Mouse (Mus musculus) splenic B cell, adult 2 months (primary cell): ENCODE results near the gene Clmn.

ENCODE experiments used
- DNase-seq: peaks from one replicate; pipeline ENCODE4 v3.0.0-alpha.2; 2011; ENCODE audit warnings: low read depth, low spot score
- H3K27me3 ChIP-seq: 2 replicates; pipeline ENCODE4 v1.6.1; 2012; ENCODE audit warnings: mild to moderate bottlenecking, low read length, moderate library complexity, mixed read lengths; ENCODE audit not compliant: control insufficient read depth, poor library complexity, insufficient read depth, severe bottlenecking
- H3K36me3 ChIP-seq: 2 replicates; pipeline ENCODE4 v1.6.1; 2012; ENCODE audit warnings: mild to moderate bottlenecking, low read length, moderate library complexity, mixed read lengths; ENCODE audit not compliant: control insufficient read depth, poor library complexity, insufficient read depth, severe bottlenecking

The Clmn gene

DNA sequence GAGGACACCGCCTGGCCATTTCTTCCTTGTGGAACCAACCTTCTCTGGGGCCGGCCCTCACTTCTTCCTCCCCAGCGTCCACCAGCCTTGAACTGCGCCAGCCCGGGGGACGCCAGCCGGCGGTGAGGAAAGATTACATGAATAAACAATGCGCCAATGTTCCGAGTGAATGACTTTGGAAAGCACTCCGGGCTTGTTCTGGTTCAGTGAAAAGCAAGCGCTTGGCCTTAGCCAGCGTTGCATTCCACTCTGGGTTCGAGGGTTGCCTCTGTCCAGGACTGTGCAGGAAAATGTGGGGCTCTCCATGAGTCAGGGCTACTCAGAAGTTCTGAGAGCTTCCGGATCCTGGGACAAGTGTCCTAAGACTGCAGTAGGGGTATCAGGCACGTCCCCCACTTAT lies 31.8 kb upstream of the Clmn start:
- DNase-seq: no peak
- Histone ChIP-seq H3K27me3 (no peaks in the 10 kb centered on the region), H3K36me3 (no peaks in the 10 kb centered on the region)

DNA sequence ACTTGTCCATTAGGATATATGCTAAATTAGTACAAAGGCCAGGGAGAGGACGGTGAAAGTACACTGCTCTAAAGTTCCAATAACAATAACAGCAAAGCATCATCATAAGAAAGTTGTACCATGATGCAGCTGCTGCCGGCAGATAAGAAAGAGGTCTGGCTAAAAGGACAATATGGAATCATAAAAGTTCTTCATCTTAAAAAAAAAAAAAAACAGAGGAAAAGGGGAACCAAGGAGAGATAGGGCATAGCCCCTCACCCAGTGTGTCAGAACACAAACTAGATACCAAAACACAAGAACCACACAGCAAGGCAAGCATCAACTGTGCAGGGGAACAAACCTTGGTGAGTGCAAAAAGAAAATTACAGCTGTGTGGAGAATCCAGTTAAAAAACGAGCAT lies 27.4 kb upstream of the Clmn start:
- Histone ChIP-seq H3K36me3 (no peaks in the 10 kb centered on the region), H3K27me3 (no peaks in the 10 kb centered on the region)
- DNase-seq: no peak

DNA sequence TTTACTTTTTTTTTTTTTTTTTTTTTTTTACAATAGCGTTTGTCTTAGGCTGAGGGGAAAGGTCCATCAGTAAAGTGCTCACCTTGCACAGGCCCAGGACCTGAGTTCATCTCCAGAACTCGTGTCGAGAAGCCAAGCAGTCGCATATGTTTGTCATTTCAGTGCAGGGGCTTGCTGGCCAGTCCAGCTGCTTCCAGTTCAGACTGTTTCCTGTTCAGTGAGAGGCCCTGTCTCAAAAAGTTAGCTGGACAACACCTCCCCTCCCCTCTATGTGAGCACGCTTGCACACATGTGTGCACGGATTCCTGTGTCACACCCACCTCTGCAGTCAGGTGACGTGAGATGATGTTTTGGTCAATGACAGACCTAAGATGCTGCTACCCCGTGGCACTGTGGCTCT lies 25.2 kb upstream of the Clmn start:
- Histone ChIP-seq H3K27me3 (no peaks in the 10 kb centered on the region), H3K36me3 (no peaks in the 10 kb centered on the region)
- no peak for DNase-seq

DNA sequence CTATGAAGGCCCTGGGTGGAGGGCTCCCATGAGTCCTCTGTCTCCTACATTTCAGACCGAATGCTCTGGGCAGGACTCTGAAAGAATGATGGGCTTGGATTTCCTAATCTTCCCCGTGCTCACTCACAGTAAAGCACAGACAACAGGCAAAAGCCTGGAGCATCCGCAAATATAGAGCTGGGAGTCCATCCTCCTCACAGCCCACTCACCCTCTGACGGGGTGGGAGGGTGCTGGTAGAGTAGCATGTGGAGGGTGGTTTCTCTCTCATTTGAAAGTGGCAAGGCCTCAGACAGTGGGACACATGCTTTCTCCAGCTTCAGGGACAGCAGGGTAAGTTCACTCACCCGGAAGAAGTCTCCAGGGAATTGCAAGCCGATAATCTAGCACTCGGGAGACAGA lies 21.2 kb upstream of the Clmn start:
- no peak for DNase-seq
- H3K36me3 ChIP-seq: no peaks in the 10 kb centered on the region
- no peaks in the 10 kb centered on the region for H3K27me3 ChIP-seq

DNA sequence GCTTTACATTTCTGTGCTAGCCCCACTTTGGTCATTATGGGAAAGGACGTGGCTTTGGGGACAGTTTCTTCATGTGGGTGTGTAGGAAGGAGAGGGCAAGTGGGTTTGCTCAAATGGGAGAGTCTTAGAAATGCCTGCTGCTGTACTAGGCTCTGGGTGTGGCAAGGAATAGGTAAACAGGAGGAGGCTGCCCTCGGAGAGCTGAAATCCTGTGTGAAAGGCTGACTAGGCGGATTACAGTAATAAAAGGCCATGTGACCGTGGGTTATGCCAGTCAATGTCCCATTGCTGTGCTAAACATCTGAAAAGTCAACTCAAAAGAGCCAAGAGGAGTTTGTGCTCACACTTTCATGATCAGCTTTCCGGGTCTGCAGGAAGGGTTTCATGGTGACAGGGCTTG lies 17.7 kb upstream of the Clmn start:
- H3K36me3 ChIP-seq: no peaks in the 10 kb centered on the region
- DNase-seq: no peak

DNA sequence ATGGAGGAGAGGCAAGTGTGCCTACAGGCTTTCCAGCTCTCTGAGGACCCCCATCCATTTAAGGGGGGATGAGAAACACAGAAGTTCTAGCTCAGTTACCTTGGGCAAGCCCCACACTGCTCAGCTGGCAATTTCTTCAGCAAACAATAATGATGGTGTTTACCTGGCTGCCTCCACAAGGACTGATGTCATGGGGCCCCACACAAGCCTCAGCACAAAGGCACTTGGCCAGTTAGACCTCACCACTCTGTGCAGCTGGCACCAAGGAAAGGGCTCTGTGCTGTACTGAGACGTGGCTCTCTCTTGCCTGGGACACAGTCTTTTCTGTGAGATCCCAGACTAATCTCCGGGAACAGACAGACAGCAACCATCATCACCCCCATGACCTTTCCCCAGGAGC lies 17.2 kb upstream of the Clmn start:
- DNase-seq: no peak
- no peaks in the 10 kb centered on the region for H3K36me3 ChIP-seq

More for the DNA sequence above, 17.7 kb upstream of the Clmn start:
- no peaks in the 10 kb centered on the region for H3K27me3 ChIP-seq

DNA sequence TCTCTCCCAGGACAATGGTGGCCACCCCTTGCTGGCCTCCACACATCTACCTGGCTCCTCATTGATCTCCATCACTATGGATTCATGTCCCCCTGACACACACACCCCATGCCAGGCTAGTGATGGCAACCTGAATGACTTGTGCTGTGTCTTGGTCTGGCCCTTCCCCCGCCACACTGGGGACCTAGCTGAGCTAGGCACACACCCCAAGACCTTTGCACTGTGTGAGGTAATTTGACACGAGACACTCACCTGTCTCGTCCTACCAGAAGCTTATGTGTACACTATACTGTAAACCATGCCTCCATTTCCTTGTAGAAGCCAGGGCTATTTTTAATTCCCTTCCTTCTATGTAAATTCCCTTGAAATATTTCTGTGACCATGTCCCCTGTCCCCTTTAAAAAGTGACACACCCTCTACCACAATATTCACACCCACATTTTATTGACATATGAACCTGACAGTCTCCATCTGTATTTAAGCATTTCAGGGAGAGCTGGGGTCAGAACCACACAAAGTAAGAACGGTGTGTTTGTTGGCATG lies 16.7 kb upstream of the Clmn start:
- no peaks in the 10 kb centered on the region for H3K36me3 ChIP-seq
- no peaks in the 10 kb centered on the region for H3K27me3 ChIP-seq
- no peak for DNase-seq

More for the DNA sequence above, 17.2 kb upstream of the Clmn start:
- H3K27me3 ChIP-seq: no peaks in the 10 kb centered on the region

DNA sequence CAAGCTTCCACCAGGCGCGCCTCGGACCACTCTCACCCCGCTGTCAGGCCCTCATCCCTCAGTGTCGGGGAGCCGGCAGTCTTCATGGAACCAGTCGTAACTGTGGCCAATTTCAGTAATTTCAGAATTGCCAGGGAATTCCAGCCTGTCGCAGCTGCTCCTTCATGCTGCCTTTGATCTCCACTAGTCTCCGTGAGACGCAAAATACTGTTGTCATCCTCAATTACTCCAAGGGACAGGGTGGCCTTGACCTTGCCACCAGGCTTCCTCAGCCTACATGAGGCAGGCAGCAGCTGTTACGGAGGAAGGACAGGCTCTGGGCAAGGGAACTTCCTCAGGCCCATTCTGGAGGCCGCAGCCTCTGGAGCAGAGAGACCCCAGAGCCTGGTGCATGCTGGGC lies 15.5 kb upstream of the Clmn start:
- no peaks in the 10 kb centered on the region for H3K36me3 ChIP-seq
- DNase-seq: no peak
- H3K27me3 ChIP-seq: no peaks in the 10 kb centered on the region

DNA sequence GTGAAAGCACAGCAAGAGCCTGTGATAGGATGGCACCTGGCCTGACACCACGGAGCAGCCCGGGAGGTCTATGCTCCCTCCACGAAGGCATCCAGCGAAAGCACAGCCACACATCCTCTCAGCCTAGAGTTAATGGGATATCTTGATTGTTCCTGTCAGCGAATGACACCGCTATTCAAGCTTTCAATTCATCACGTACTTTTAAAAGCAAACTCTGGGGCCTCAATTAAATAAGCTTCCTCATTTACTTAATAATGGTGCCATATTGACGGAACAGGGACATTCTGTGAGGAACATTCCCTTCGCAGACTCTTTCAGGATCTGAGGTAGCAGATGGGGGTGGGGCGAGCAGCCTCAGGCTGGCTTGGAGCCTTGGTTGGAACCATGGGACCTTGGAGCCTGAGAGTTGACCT lies 14.7 kb upstream of the Clmn start:
- Histone ChIP-seq H3K27me3 (no peaks in the 10 kb centered on the region), H3K36me3 (no peaks in the 10 kb centered on the region)
- no peak for DNase-seq

DNA sequence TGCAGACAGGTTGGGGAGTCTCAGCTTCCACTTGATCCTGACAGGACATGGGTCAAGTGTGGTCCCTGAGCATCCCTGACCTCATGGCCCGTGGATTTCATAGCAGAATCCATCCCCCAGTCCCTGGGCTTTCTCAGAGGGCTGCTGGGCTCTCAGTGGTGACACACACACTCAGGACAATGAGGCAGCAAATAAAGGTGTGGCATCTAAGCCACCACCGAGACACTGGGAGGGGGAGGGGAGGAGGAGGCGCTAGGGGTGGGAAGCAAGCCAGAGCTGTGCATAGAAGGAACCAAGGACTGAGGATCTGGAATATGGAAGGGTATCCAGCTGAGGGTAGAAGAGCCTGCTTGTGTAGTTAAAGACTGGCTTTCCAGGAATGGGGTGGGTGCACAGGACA lies 11.2 kb upstream of the Clmn start:
- H3K36me3 ChIP-seq: no peaks in the 10 kb centered on the region
- no peak for DNase-seq
- no peaks in the 10 kb centered on the region for H3K27me3 ChIP-seq

DNA sequence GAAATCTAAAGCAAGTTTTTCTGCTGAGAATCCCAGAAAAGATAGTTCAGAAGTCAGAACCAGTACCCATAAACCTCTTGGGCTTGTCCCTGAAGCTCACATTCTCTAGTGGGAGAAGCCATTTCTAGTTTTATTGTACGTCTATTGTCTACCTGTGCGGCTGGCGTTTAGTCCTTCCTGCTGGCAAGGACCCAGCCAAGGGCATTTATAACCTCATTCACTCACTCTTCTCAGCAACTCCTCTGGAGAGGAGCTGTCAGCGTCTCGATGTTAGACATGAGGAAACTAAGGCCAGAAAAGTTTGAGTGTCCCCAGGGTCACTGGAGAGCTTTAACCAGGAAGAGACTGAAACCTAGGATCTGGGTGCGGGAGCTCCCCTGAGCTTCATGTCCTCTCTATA lies 7.1 kb upstream of the Clmn start:
- Histone ChIP-seq H3K36me3 (no peaks in the 10 kb centered on the region), H3K27me3 (no peaks in the 10 kb centered on the region)
- DNase-seq: no peak

DNA sequence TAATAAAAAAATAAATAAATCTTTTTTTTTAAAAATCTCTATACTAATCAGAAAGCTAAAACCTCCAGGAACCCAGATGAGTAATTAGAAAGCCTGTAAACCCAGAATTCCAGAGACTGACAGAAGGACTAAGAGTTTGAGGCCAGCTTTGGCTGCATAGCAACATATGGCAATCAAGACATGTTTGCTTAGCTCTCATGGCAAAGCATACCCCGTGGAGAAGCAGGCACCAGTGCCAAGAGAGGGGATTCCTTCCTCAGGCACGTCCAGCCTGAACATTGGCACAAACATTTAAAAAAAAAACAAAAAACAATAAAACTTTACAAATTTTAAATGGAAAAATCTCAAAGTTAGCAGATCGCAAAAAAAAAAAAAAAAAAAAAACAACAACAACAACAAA lies 4.9 kb upstream of the Clmn start:
- Histone ChIP-seq H3K27me3 (no peaks in the 10 kb centered on the region), H3K36me3 (no peaks in the 10 kb centered on the region)
- no peak for DNase-seq

DNA sequence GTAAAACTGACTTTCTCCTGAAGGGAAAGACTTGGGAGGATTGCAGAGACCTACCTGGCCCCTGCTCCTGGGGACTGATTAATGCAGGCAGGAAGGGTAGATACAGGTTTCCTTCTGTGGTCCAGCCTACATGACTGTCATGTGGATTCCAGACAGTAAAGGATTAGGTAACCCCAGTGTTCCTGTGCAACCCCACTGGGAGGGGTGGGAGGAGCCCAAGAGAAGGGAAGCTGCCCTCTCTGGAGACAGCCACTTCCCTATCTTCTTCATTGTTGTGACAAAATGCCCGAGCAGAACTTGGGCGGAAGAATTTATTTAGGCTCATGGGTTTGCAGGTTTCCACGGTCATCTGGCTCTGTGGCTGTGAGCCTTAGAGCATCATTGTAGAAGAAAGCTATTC lies 3.6 kb upstream of the Clmn start:
- Histone ChIP-seq H3K27me3 (no peaks in the 10 kb centered on the region), H3K36me3 (no peaks in the 10 kb centered on the region)
- DNase-seq: no peak

DNA sequence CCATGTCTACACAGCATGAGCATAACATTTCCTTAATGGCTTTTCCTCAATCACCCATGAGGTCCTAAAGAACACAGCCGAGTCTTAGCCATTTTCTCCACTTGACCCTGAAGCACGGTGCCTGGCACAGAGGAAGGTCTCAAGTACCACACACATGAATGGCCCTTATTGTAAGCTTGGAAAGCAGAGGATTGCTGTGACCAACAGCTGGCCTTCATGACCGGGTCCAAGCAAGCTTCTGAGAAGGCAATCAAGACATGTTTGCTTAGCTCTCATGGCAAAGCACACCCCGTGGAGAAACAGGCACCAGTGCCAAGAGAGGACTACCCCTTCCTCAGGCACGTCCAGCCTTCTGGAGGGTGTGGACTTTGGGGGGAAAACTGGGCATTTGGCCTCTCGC lies 3.0 kb upstream of the Clmn start:
- DNase-seq: no peak
- Histone ChIP-seq H3K27me3 (no peaks in the 10 kb centered on the region), H3K36me3 (no peaks in the 10 kb centered on the region)

DNA sequence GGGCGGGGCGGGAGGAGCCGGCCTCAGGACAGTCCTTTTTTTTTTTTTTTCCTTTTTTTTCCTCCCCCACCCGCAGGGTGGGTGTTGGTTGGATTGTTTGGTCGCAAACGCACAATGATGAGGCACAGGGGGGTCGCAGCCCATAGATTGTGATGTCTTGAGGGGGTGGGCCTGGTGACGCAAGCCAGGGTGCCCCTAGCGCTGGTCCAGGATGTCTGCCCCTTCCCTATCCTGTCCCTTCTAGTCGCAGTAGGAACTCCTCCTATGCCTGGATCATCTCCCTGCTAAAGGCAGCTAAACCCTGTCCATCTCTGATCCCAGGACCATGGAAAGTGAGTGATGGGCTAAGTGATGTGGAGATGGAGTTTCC lies 275 bp upstream of the Clmn start:
- no peak for DNase-seq
- H3K36me3 ChIP-seq: no peaks in the 10 kb centered on the region
- H3K27me3 ChIP-seq: no peaks in the 10 kb centered on the region

DNA sequence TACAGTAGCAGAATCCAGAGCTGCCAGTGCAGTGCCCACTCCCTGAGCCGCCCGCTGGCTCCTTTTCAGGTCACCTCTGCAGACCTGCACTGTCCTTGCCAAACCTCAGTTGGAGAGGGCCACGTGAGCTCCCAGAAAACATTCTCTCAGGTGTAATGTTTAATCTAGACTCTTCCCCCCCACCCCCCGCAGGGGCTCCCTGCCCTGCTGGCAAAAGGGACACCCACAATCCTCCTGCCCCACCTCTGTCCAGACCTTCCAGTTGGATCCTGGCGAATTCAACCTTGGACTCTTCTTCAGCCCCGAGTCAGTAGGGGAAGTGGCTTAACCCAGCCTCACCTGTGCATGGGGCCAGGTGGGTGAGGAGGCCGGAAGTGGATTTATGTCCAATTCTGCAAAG lies 1.2 kb downstream of the Clmn start:
- no peak for DNase-seq
- no peaks in the 10 kb centered on the region for H3K27me3 ChIP-seq
- H3K36me3 ChIP-seq: no peaks in the 10 kb centered on the region
